Mouse (Mus musculus): ENCODE results near the gene Carm1.

DNA sequence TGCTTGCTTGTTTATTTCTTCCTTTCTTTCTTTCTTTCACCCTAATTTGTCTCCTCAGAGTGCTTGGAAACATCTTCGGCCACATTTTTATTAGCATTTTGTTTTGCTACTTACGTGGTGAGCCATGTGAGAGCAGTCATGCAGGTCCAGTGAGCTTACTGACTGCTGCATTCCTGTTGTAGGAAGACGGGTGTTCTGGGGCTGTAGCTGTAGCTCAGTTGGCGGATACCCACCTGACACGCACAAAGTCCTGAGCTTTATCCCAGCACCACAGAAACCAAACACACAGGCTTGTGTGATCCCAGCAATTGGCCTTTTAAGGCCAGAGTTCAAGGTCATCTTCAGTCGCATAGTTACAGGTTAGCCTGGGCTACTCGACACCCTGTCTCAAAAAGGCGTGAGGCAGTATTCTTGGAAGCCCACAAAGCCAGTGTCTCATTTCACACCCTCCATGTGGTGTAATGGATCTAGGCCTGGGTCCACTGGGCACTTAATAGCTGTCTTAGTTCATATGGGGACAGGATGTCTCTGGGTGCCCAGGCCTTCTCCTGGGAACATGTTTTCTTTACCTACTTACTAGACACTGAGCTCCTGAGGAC, 22.1 kb downstream of the Carm1 start:
- no peak for TF ChIP-seq CTCF (IDR thresholded peaks at IDR 0.05; ENCODE audit: extremely low read depth, insufficient read depth, low read length)
- no peak for TF ChIP-seq POLR2A (IDR thresholded peaks at IDR 0.05; ENCODE audit: extremely low read depth, insufficient read depth, low read length)
